Mouse (Mus musculus): ENCODE measurements around the gene Vps36.

DNA sequence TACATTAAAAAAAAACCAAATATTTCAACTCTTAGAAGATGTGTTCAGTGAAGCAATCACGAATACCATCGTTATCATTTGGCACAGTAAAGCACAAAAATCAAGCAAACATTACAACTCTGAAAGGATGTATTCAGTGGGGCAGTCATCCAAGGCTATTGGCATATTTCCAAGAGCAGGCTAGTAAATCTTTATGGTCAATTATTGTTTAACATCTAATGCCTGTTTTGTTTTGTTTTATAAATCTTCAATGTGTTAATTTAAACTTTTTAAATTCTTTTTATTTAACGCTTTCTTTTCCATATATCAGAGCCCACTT, 42.3 kb upstream of the Vps36 start:
- TF ChIP-seq CTCF (IDR thresholded peaks at IDR 0.05; ENCODE audit: low read depth) = no peak
- no peak for TF ChIP-seq EP300 (optimal IDR thresholded peaks at IDR 0.05)

Measured in stomach, postnatal 0 days (tissue).